8 mouse cellular contexts compared by ENCODE assay signal in genomic region chr13:55513111-55513748, GRCm38 (mm10). TPM values are rescaled to one million over a fixed set of nuclear protein-coding genes. Genes with fewer than 3 reads are reported as not detected.
DNase-seq lines count a peak whose midpoint lies in the region; ATAC-seq lines count a peak whose summit lies in the region.

TSS of gene Pdlim7 (minus strand) at chr13:55513676.

- DNase-seq in WW6 (ENCODE audit: low read depth, low spot score): peak; percentile 74
- peak; percentile 92 to 94 for DNase-seq in cerebellum, postnatal 25 days
- DNase-seq in frontal cortex, postnatal 25 days (ENCODE audit: low spot score in 2 of 2): peak; percentile 76 to 80
- DNase-seq in left cerebral cortex, adult 11 months (ENCODE audit: low spot score): peak; percentile 73
- peak; percentile 90 for DNase-seq in lung, postnatal 36 days
- peak; percentile 89 for DNase-seq in retina, embryonic 14.5 days (ENCODE audit: low spot score)
- DNase-seq in thymus, postnatal 4 days: peak; percentile 95

- peak within 1 kb of the TSS; percentile 78 for H3K4me3 ChIP-seq in hindbrain, embryonic 13.5 days

- peak; percentile 74 for ATAC-seq in hindbrain, embryonic 13.5 days (ENCODE audit: low FRiP score)

- H3K4me1 ChIP-seq in hindbrain, embryonic 13.5 days (replicated peaks): peaks cover 36% of the 10 kb centered on the region

- H3K4me2 ChIP-seq in hindbrain, embryonic 13.5 days: peak within 1 kb of the TSS; percentile 98

- H3K9ac ChIP-seq in hindbrain, embryonic 13.5 days: peak within 1 kb of the TSS; percentile 84

- peak within 1 kb of the TSS; percentile 86 for H3K27ac ChIP-seq in hindbrain, embryonic 13.5 days

- peaks cover 10% of the 10 kb centered on the region for H3K27me3 ChIP-seq in hindbrain, embryonic 13.5 days

- whole genome bisulfite sequencing in hindbrain, embryonic 13.5 days: under 1% methylated on average over 50 of the region's 55 CpGs

- no peaks in the 10 kb centered on the region for H3K9me3 ChIP-seq in hindbrain, embryonic 13.5 days

- peaks cover 22% of the 10 kb centered on the region for H3K36me3 ChIP-seq in hindbrain, embryonic 13.5 days

RNA-seq across cellular contexts. Expression of gene Pdlim7, which starts in this region (rescaled TPM):
- polyA plus RNA-seq in hindbrain, embryonic 13.5 days (2015; fragmentation: Nextera tagmentation; extraction: Ambion mirVana): 141 and 146 TPM in 2 replicates

Comparison
In these comparisons a context has a peak if more than half of its experiments do, and no peak if none do; other contexts are left out.
1. Peak in every context shown above with its lines: DNase-seq, ATAC-seq, H3K4me3 ChIP-seq and H3K27ac ChIP-seq.